Mouse (Mus musculus) cerebellum, adult (tissue): Measurements from ENCODE around the gene Fndc7.
"Not testable (repeated sequence)": the region's sequence is repeated elsewhere in the genome, so short reads cannot be mapped to it uniquely, and the experiment has no call there.

ENCODE experiments used
- ATAC-seq: cut with Nextera tagmentation; 2 replicates; pipeline ENCODE4 v1.9.2; 2017; ENCODE audit warnings: mild to moderate bottlenecking, moderate library complexity, mixed read lengths; ENCODE audit not compliant: insufficient number of reproducible peaks, low FRiP score, low TSS enrichment

The Fndc7 gene

DNA sequence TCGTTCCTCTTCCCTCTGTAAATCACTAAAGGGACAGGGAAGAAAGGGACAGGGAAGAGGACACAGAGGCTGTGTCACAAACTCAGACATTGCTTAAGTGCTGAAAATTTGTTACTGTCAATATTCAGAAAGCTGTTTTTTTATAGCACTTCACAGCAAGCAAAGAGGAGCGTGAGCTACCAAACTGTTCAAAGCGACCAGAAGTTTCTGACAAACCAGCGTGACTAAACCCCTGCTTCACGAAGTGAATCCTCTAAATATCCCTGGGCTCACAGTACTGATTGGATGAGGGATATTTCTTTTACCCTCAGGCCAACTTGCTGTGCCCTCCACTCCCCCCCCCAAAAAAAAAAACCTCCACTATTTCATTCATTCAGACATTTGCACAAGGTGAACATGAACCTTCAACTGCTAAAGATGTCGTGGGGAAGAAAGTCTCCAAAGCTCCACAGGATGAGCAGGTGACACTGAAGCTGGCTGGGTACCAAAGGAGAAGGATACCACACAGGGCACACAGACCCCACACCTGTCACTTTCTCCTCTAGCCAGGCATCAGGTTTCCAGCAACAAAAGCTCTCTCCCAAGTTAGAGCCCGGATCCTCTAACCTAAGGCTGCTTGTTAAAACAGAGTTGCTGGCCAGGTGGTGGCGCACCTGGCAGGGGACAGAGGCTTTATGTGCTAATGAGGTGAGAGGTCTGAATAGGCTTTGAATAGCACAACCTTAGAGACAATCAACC is 33.3 kb downstream of the Fndc7 start:
- peak; percentile 77 for ATAC-seq

DNA sequence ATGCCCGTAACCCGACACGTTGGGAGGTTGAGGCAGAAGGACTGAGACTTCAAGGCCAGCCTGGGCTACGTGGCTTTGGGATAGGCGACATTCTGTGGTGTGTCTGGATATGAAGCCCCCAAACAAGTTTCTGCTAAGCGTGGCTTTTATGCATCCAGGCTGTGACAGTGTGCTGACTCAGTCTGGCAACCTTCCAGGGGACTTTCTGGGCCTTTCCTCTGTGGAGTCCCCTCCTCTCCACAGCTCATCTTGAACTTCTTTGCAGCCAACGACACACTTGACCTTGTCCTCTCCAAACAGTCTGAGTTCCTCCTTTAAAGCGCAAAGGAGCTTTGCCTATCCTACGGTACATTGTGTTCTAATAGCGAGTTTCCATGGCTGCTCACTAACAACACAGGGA is 33.9 kb downstream of the Fndc7 start:
- ATAC-seq: no peak

DNA sequence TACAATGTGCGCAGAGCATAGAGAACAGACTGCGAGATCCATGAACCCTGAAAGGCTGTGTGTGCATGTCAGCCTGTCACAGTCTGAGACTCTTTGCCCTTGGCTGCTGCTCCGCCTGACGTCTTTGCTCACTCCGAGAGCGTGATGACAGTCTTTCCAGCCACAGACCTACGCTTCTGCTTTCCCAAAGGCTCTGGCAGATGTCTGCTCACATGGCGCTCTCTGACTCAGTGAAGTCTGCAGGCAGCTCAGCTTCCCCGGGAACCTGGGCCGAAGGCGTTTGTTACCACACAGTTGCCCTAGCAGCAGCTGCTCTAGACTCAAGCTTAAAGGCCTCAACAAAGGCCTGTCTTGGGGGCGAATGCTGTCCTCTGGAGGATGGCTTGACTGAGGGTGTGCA is 34.4 kb downstream of the Fndc7 start:
- no peak for ATAC-seq

DNA sequence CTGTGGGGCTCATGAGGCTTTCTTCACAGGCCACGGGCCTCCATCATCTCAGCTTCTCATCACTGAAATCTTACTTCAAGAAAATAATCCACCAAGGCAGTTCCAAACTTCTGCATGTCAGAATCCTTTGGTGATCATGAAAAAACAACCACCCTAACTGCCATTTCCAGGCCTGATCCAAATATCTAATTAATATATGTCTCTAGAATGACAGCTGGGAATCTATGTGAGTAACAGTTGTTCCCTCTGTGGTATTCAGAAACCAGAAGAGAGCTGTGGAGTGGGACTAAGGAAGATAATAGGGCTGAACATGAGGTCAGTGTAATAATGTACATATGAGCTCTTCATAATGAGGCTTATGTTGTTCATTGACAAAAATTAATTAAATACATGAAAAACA is 36.5 kb downstream of the Fndc7 start:
- no peak for ATAC-seq

DNA sequence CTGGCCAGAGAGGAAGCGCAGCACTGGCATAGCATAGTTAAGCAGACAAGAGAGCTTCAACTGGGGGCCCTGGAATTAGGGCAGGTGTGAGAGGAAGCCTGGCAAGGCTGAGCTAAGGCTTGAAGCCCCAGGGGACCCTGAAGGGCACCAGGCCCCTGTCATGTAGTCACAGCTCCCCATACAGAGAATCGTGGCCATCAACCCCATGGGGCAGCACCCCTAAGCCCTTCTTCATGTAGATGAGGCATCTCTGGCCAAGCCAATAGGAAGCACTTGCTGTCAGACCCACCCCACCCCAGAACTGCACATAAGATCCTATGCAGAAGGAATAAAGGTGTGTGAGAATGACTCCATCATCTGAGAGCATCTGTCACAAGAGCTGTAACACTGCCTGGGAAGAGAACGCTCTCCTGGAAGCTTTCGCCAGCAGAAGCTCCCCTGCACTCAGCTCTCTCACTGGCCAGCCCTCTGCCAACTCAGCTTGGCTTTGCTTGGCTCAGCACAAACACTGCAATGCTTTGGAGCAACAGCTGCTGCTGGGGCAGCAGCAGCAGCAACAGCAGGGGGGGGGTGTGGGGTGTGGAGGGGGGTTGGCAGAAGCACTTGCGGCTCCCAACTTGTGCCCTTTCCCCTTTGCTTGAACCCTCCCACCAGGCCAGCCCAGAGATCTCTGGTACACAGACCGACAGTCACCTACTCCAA is 37.7 kb downstream of the Fndc7 start:
- ATAC-seq: no peak

DNA sequence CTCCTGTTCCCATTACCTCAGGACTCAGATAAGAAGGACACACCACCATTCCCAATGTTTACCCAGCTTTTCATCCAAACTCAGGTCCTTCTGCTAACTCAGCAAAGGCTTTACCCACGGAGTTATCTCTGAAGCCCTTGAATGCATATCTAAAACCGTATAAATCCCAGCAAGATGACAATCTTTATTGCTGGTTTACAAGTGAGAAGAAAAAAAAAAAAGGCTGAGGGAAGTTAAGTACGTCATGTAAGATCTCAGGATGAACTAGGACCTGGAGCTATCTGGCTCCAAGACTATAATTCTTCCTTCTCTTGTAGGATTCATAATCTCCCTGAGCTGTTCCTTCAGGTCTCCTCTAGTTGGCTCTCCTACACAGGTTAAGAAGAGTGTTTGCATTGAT is 38.3 kb downstream of the Fndc7 start:
- ATAC-seq: no peak

DNA sequence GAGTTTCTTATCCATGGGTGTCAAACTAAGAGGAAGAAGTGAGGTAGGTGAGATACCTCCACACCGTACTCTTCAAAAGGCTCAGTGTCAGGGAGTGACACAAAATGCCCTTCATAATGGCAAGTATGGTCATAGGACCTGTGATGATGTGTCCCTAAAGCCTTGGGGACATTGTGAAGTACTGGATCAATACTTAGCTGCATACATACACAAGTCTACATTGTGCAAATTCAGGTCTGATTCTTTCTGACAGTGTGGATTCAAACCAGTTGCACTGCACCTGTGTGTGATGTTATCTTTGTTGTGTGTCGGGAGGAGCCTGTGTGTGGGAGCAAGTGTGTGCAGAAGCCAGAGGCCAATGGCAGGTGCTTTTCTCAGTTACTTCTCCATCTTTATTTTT is 38.7 kb downstream of the Fndc7 start:
- no peak for ATAC-seq

DNA sequence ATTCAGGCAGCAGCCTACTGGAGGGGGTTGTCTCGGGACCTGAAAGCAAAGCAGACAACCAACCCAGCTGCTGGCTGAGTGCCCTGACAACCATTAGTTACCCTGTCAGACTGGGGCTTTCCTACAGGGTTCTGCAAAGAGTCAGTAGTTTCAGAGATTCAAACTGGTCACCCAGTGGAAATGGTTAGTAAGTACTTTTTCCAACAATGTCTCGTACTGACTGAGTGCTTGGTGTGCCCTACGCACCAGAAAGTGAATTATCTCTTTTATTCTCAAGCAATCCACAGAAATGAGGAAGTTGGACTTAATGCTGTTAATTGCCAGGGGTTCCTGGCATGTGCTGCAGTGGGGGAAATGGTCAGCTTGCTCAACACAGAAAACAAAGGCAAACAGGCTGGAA is 39.3 kb downstream of the Fndc7 start:
- ATAC-seq: no peak

DNA sequence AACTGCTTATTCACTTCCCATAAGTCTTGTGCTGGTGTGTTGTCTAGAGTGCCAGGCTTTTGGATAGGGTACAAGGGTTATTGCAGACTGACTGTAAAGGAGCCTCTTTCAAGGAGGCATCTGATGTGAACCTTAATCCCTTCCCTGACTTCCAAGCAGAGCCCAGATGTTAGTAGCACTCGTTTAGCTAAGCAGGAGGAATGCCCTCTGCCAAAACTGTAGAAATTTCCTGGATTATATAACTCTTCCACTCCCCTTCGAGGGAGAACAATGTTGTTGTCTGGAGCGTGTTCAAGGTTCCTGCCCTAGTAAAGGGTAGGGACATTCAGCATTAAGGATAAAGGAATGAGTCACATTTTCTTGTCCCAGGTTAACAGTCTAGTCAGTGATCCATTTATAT is 43.2 kb downstream of the Fndc7 start:
- no peak for ATAC-seq

DNA sequence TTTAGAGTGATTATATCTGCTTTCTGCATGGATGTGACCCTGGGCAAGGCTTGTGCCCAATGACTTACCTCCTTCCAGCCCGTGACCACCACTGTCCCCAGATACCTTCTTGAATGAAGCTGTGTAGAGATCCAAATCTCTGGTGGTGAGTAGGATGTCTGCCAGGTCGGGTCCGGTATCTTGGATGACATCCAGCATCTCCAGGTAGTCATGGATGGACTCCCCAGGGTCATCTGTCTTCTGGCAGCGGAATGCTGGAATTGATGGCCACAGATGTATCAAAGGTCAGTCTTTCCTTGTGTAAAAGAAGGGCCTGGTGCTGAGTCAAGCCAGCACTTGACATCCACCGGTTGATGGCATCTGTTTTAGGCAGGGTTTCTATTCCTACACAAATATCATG is 45.3 kb downstream of the Fndc7 start:
- no peak for ATAC-seq

DNA sequence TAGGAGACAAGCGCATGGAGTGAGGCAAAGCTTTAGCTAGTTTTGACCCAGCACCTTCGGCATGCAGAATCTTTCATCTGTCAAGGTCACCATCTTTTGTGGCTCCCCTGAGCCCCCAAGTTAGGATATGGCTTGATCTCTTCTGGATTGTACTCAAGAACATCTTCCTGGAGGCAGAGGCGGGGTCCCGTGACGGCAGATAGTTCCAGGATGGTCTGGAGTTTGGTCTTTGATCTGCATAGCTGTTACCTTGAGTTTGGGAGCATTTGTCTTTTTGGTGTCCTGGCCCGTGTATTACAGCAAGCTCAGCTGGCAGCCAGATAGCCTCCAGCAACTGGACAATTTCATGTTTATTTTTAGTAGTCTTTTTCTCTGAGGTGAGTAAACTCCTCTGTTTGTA is 45.8 kb downstream of the Fndc7 start:
- ATAC-seq: no peak

DNA sequence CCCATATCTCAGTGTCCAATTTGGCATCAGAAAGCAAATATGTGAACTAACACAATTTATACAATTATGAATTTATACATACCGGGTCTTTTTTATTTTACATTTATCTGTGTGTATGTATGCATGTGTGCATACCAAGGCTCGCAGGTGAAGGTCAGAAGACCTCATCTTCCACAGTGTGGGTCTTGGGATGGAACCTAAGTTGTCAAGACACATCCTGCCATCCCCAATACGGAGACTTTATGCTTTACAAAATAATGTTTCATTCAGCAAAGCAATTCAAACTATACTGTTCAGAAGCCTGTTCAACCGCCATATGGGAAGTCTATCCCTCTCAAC is 49.1 kb downstream of the Fndc7 start:
- no peak; the same call in 1 of the 2 replicates for ATAC-seq

DNA sequence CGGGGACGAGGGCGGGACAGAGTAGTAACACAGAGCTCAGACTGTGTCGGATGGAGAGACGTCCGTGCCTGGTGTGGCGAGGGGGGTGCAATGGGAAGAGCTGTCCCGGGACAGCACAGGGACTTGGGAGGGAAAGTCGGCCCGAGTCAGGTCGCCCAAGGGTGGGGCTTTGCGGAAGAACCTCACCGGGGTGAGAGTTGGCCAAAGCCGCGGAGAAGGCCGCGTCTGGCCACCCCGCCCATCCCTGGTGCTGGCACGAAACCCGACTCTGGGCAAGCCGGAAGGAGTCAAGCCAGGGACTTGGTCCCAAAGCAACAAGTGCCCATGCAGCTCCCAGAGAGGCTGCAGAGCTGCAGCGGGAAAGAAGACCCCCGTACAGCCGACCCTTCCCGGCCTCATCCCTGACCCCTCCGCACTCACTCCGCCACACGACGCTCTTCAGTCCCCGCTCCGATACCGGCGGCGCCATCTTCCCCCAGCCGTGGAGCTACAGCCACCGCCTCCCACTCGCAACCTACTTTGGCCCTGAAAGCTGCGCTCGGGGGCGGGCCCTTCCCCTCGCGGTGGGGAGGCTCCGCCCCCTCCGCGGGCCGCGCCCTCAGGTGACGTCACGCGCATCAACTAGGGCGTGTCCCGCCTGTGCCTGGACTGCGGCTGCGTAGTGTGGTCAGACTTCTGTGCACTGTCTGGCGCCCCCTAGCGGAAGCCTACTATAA is 49.6 kb downstream of the Fndc7 start, which contains the start of gene Stxbp3:
TSS of gene Stxbp3 (minus strand) at position 527 of the 716 bp plus-strand sequence.
- peak; percentile 89 for ATAC-seq

DNA sequence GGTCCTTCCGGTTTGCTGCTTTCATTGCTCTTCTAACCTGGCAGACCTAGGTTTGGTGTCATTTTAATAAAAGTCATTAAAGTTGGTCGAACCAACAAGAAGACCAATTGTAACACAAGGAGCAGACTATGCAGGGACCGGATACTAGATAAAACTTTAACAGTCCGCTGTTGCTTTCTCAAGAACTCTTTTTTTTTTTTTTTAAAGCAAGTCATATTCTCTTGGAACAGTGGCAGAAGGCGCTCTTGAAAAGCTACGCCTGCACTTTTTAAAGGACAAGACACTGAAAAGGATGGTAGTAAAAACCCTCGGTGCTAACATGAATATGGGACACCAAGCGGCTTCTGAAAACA is 50.2 kb downstream of the Fndc7 start:
- ATAC-seq: no peak

DNA sequence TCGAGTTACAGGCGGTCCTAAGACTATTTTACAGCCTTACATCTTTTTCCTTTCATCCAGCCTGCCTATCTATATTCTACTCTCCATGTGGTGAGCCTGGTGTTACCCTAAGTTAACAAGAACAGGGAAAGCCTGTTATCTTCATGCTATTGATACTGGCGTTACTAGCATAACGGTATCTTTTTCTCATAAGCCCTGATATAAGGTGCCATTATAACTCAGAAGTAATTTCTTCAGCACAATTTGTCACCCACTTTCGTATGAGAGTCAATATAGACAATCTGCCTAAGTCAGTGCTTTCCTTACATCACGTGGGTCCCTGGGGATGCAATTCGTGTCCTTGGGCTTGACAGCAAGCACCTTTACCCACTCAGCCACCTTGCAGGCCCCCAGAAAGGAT is 50.8 kb downstream of the Fndc7 start:
- ATAC-seq: no peak

DNA sequence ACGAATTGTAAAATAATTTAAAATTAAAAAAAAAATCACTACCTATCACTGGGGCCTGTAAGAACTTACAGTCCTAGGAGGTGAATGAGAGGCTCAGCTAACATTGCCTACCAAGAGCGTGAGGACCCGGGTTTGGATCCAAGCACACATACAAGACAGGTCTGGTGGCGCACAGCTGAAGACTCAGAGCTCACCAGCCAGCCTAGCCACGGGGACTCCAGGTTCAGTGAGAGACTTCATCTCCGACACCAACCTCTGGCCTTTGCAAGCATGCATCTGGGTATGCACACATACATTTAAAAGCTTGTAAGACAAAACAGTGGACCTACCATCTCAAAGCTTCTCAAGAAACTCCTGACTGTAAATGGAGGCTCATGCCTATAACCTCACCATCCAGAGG is 52.9 kb downstream of the Fndc7 start:
- ATAC-seq: no peak

DNA sequence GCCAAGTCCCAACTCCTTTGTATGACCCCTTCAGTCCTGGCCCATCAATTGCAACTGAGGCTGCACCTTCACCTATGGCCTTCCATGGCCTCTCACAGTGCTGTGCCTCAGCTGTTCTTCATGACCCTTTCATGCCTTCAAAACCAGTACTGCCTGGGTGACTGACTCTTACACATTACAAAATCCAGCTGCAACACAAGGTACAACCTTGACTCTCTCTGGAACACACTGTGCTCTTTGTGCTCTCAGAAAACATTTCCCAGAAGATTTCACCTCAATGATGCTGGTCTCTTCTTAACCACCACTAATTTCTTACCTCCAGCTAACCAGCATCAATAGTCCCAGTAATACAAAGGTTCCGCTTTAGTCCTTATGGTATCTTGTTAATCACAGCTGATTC is 56.1 kb downstream of the Fndc7 start:
- ATAC-seq: not testable (repeated sequence)

DNA sequence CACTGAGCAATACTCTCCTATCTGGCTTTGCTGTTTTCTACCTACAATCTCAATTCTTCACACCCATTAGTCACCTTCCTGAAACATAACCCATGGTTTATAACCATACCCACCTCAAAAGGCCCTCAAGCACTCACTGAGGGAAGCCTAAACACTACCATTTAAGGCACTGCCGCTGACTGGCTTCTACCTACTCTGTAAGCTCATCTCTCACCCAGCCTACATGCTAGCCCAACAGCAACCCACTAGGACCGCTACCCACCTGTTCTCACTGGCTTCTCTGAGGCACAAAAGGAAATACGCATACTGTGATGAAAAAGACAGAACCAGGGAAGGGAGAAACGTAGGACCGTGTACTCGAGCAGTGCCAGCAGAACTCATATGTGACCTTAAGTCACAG is 58.1 kb downstream of the Fndc7 start:
- no peak for ATAC-seq

DNA sequence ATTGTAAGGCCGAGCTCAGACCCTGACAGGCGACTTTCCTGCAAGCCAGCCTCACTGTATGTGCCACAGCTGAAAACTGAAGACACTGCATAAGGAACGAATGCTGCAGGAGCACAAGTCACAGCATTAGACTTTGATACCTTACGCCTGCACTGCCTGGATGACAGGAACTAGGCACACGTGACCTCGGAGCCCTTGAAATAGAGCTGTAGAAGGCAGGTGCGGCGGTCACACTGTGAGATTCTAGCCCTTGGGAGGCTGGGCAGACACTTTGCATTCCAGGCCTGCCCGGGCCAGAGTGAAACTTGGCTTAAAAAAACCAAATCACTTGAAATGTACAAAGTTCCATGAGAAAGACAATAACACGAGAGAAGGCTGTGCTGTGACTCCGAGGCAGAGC is 59.3 kb downstream of the Fndc7 start:
- no peak for ATAC-seq

DNA sequence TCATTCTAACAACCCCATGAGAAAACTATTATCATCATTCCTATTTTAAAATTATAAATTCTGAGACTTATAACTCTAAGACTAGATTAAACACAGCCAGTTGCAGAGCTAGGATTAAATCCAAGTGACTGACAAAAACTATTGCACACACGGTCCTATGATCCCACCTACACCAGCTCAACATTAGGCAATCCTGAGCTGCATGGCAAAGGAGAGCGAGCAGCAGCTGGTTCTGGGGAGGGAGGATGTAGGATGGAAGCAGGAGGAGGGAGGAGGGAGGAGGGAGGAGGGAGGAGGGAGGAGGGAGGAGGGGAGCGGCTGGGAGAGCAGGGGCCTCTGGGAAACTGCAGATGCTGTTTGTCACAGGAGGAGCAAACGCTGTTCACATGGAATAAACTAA is 74.2 kb downstream of the Fndc7 start:
- no peak for ATAC-seq

DNA sequence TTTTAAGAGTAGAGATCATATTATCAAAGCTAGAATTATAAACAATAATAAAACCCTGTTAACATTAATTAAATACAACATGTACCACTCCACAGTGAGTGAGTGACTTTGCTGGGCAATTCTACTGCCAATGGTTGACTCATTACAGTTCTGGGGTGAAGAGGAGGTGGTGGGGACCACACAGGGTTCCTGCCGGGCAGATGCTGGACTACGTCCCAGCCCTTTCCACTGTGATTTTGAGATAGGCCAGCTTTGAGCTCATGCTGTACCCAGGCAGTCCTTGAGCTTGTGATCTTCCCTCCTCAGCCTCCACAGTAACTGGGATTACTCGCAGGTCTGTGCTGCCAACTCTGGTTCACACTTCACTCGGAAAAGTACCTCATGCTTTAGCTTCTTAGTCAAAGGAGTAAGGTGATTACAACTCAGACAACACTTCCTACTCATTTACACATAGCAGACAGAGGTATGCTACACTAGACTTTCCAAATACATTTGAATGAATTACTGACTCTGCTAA is 79.0 kb downstream of the Fndc7 start:
- ATAC-seq: no peak
